Mouse (Mus musculus) kidney, embryonic 14.5 days (tissue): Measurements from ENCODE around the gene Ptgdr2. TPM values are rescaled to one million over a fixed set of nuclear protein-coding genes. Genes with fewer than 3 reads are reported as not detected.
A peak's percentile ranks its signal among the peaks of the same experiment; 100 is the strongest.

Source experiments
- ATAC-seq: fragments of 200-750 bp; cut with Nextera tagmentation; 2 replicates; pipeline ENCODE4 v1.8.0; 2017; ENCODE audit warnings: moderate number of reproducible peaks, mild to moderate bottlenecking, moderate TSS enrichment, moderate library complexity; ENCODE audit not compliant: low FRiP score, low TSS enrichment
- H3K27ac ChIP-seq: fragments of 300-500 bp; sonication (generic); 2 replicates; pipeline ENCODE4 v1.5.1; 2014; ENCODE audit warnings: low read depth, mild to moderate bottlenecking, low read length, moderate library complexity, mixed read lengths
- H3K27me3 ChIP-seq: fragments of 300-500 bp; sonication (generic); 2 replicates; pipeline ENCODE4 v1.6.1; 2014; ENCODE audit warnings: mild to moderate bottlenecking, low read length; ENCODE audit not compliant: control insufficient read depth, insufficient read depth
- H3K36me3 ChIP-seq: fragments of 300-500 bp; sonication (generic); 2 replicates; pipeline ENCODE4 v1.6.1; 2014; ENCODE audit warnings: low read length, mixed read lengths; ENCODE audit not compliant: control insufficient read depth, insufficient read depth
- H3K4me1 ChIP-seq: fragments of 300-500 bp; sonication (generic); 2 replicates; pipeline ENCODE4 v1.6.1; 2014; ENCODE audit warnings: low read length, mixed read lengths; ENCODE audit not compliant: control insufficient read depth, insufficient read depth
- H3K4me2 ChIP-seq: fragments of 300-500 bp; sonication (generic); replicated peaks from 2 replicates; pipeline ENCODE4 v1.6.1; 2014; ENCODE audit warnings: low read depth, mild to moderate bottlenecking, low read length
- H3K4me3 ChIP-seq: fragments of 300-500 bp; sonication (generic); 2 replicates; pipeline ENCODE4 v1.5.1; 2014; ENCODE audit warnings: mild to moderate bottlenecking, low read length
- H3K9ac ChIP-seq: fragments of 300-500 bp; sonication (generic); 2 replicates; pipeline ENCODE4 v1.6.1; 2014; ENCODE audit warnings: low read depth, mild to moderate bottlenecking, low read length, moderate library complexity
- H3K9me3 ChIP-seq: fragments of 300-500 bp; sonication (generic); 2 replicates; pipeline ENCODE4 v1.6.1; 2016; ENCODE audit warnings: low read length; ENCODE audit not compliant: control insufficient read depth
- WGBS: fragments of 180-500 bp; shearing (Covaris S2); extraction: QIAGEN DNeasy Blood & Tissue Kit; methylation state at CpG from one replicate; pipeline ENCODE4 v1.1.7; 2014; 5-methylcytosine and 5-hydroxymethylcytosine counted together
- polyA plus RNA-seq: library from polyadenylated mRNA; unstranded; fragments of >200 nt; fragmentation: Nextera tagmentation; extraction: Ambion mirVana; gene quantifications from 2 replicates; pipeline ENCODE4 v1.2.1, GENCODE M21; 2014

Gene Ptgdr2
- polyA plus RNA-seq, 1 experiment from 2014 or later = not detected

DNA sequence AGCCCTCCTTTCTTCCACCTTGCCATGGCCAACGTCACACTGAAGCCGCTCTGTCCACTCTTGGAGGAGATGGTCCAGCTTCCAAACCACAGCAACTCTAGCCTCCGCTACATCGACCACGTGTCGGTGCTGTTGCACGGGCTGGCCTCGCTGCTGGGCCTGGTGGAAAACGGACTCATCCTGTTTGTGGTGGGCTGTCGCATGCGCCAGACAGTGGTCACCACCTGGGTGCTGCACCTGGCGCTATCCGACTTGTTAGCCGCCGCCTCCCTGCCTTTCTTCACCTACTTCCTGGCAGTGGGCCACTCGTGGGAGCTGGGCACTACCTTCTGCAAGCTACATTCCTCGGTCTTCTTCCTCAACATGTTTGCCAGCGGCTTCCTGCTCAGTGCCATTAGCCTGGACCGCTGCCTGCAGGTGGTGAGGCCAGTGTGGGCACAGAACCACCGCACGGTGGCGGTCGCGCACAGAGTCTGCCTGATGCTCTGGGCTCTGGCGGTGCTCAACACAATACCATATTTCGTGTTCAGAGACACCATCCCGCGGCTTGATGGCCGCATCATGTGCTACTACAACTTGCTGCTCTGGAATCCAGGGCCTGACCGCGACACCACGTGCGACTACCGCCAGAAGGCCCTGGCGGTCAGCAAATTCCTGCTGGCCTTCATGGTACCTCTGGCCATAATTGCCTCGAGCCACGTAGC, 3.3 kb downstream of the Ptgdr2 start:
- H3K4me3 ChIP-seq = peak overlapping the region; percentile 32
- peaks cover 36% of the 10 kb centered on the region for H3K36me3 ChIP-seq
- 0 out of 2 replicates have a peak, but pooled peaks cover 3% of the 10 kb centered on the region for H3K4me1 ChIP-seq
- H3K4me2 ChIP-seq = peak overlapping the region; percentile 65
- H3K9ac ChIP-seq = peak overlapping the region; percentile 54
- H3K9me3 ChIP-seq = no peaks in the 10 kb centered on the region
- 17% methylated on average over 37 of the region's 37 CpGs for WGBS
- peak; percentile 91 for ATAC-seq
- no peak overlapping the region for H3K27ac ChIP-seq
- no peaks in the 10 kb centered on the region for H3K27me3 ChIP-seq

DNA sequence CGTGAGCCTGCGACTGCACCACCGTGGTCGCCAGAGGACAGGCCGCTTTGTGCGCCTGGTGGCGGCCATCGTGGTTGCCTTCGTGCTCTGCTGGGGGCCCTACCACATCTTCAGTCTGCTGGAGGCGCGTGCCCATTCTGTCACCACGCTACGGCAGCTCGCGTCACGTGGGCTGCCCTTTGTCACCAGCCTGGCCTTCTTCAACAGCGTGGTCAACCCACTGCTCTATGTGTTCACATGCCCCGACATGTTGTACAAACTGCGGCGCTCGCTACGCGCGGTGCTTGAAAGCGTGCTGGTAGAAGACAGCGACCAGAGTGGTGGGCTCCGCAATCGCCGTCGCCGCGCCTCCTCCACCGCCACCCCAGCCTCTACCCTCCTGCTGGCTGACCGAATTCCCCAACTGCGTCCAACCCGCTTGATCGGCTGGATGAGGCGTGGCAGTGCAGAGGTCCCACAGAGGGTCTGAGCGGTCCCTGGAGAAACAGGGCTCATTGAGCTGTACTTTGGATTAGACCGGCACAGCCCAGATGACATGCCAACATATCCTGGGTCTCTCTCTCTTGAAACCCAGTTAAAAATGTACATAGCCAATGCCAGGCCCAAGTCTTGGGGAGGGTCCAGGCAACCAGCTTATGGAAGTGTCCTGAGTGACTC, 4.0 kb downstream of the Ptgdr2 start:
- Histone ChIP-seq H3K9me3 (no peaks in the 10 kb centered on the region), H3K27ac (no peak overlapping the region), H3K36me3 (peaks cover 39% of the 10 kb centered on the region), H3K4me2 (peak overlapping the region; percentile 65), H3K27me3 (no peaks in the 10 kb centered on the region), H3K4me3 (peak overlapping the region; percentile 32), H3K9ac (peak overlapping the region; percentile 54), H3K4me1 (0 out of 2 replicates have a peak, but pooled peaks cover 3% of the 10 kb centered on the region)
- ATAC-seq = peak; percentile 74
- WGBS = 2% methylated on average over 40 of the region's 40 CpGs

DNA sequence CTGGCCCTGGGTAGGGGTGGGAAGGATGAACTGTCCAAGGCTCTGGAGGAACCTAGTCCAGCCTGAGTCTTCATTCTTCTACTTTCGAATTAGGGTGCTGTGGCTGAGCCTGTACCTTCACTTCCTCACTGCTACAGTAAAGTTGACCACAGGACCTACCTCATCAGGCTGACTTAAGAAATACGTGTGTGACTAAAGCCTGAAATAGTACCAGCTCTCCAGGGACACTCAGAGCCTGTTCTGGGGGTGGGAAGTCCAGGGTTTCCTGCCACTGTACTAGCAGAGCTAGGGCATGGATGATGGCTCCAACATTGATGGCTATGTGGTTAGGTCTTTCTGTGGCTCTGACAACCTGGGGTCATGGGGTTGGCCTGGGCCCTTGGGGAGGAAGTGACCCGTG, 7.0 kb downstream of the Ptgdr2 start:
- 85% methylated on average over 3 of the region's 3 CpGs for WGBS
- no peaks in the 10 kb centered on the region for H3K27me3 ChIP-seq
- peaks cover 39% of the 10 kb centered on the region for H3K36me3 ChIP-seq
- no peak for ATAC-seq
- H3K9ac ChIP-seq = no peak overlapping the region
- no peak overlapping the region for H3K27ac ChIP-seq
- H3K4me3 ChIP-seq = no peak overlapping the region
- H3K9me3 ChIP-seq = no peaks in the 10 kb centered on the region
- no peak overlapping the region for H3K4me2 ChIP-seq
- H3K4me1 ChIP-seq = peaks cover 20% of the 10 kb centered on the region

DNA sequence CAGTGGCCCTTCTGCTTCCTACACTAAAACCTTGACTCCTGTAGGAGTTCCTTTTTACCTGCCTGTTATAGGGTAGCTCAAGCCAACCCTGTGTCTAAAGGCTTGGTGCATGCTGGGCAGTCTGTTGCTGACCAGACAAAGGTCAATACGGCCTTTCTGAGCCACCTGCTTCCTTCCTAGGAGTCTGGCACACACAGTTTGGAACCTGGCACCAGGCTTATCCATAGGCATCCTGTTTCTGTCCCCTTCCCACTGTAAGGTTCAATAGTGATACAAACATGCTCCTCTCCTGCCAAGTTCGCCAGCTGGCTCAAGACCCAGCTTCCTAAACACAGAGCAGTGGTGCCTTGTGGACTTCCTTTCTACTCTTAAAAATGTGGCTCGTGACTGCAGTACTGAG, 9.5 kb downstream of the Ptgdr2 start:
- Histone ChIP-seq H3K9me3 (no peaks in the 10 kb centered on the region), H3K4me3 (peak overlapping the region; percentile 86; the same call in 1 of the 2 replicates), H3K27me3 (no peaks in the 10 kb centered on the region), H3K9ac (no peak overlapping the region), H3K27ac (no peak overlapping the region), H3K4me2 (peak overlapping the region; percentile 99; the same call in 1 of the 2 replicates), H3K36me3 (peaks cover 39% of the 10 kb centered on the region), H3K4me1 (peaks cover 18% of the 10 kb centered on the region)
- WGBS = 88% methylated on average over 3 of the region's 3 CpGs
- no peak for ATAC-seq

DNA sequence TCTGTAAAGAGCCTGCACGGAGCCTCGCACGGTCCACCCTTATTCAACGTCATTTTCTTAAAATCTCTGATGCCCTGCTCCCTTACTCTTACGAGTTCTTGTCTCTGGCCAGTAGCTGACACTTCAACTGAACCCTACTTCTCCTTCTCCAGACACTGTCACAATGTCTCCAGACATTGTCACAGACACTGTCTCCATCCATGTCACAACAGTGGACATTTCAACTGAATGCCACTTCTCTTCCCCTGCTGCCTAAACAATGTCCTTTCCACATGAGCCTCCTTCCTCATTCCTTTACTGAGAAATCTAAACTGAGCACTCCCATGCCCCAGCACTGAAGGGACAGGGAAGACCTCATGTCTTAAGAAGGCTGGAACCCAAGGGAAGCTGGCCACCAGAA, 10.3 kb downstream of the Ptgdr2 start:
- H3K27ac ChIP-seq = no peak overlapping the region
- H3K9me3 ChIP-seq = no peaks in the 10 kb centered on the region
- peaks cover 23% of the 10 kb centered on the region for H3K4me1 ChIP-seq
- H3K27me3 ChIP-seq = no peaks in the 10 kb centered on the region
- peak overlapping the region; percentile 86 for H3K4me3 ChIP-seq
- peaks cover 33% of the 10 kb centered on the region for H3K36me3 ChIP-seq
- peak overlapping the region; percentile 88 for H3K9ac ChIP-seq
- ATAC-seq = no peak
- H3K4me2 ChIP-seq = peak overlapping the region; percentile 99
- 84% methylated on average over 5 of the region's 5 CpGs for WGBS

DNA sequence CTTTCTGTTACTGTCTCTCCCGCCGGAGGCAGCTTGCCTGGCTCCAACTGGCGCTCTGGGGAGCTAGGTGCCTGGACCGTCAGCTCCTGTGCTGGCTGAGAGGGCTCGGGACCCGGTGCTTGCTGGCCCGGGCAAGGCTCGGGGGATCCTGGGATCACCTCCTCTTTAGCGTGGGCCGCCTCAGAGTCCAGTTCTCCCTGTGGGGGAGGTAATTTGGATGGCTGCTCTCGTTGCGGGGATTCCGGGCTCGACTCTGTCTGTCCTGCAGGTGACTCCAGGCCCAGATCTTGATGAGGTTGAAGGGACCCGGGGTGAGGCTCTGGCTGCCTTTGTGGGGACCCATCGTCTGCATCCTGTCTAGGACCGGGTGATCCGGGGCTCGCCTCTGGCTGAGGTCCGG, 11.5 kb downstream of the Ptgdr2 start:
- Histone ChIP-seq H3K27ac (no peak overlapping the region), H3K27me3 (no peaks in the 10 kb centered on the region), H3K36me3 (peaks cover 21% of the 10 kb centered on the region), H3K4me1 (peaks cover 25% of the 10 kb centered on the region), H3K4me3 (peak overlapping the region; percentile 86), H3K4me2 (peak overlapping the region; percentile 99), H3K9me3 (no peaks in the 10 kb centered on the region), H3K9ac (peak overlapping the region; percentile 88)
- WGBS = under 1% methylated on average over 20 of the region's 20 CpGs
- no peak for ATAC-seq

DNA sequence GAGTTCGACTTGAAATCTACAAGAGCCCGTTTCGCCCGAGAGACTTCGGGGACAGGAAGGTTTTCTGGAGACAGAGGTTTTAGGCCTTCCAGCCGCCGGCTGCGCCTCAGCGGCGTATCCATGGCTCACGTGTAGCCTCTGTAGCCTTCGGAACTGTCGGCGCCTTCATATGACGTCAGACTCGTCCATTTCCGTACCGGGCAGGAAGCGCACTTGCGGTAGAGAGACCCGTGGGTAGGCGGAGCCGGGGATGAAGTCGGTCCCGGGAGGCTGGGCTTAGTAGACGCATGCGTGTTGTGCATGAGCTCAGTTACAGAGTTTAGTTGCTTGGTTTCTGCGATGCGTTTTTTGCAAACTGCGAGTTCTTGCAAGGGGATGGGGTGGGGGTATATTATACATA, 12.2 kb downstream of the Ptgdr2 start, which contains the start of gene Ccdc86:
Gene Ccdc86 (minus strand): TSS at position 155 of the 400 bp plus-strand sequence.
- Histone ChIP-seq H3K9me3 (no peaks in the 10 kb centered on the region), H3K27ac (0 out of 2 replicates have a peak within 1 kb of the TSS, but pooled peaks have one; percentile 12), H3K4me3 (peak within 1 kb of the TSS; percentile 86), H3K27me3 (no peaks in the 10 kb centered on the region), H3K4me2 (peak within 1 kb of the TSS; percentile 99), H3K9ac (peak within 1 kb of the TSS; percentile 88), H3K4me1 (peaks cover 25% of the 10 kb centered on the region), H3K36me3 (peaks cover 14% of the 10 kb centered on the region)
- peak; percentile 97 for ATAC-seq
- WGBS = under 1% methylated on average over 30 of the region's 30 CpGs

DNA sequence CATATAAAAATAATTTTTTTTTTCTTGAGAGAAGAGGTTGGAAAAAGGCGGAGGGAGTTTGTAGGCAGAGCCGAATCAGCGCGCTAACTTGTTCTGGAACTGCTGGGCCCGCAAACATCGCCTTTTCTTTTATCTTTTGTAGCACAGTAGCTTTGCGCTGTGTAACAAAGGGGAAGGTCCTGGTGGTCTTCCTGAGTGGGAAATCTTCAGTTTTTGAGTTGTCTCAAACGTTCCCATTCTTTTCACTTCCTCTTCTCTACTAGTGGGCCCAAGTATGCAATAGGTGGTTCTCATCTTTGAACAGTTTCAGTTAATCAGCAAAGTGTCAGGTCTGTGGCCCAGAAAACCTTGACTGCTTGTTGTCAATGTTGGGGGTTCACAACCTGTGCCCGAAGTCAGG, 12.6 kb downstream of the Ptgdr2 start:
- no peaks in the 10 kb centered on the region for H3K9me3 ChIP-seq
- ATAC-seq = no peak
- peaks cover 25% of the 10 kb centered on the region for H3K4me1 ChIP-seq
- no peaks in the 10 kb centered on the region for H3K27me3 ChIP-seq
- H3K4me2 ChIP-seq = peak overlapping the region; percentile 35
- 0 out of 2 replicates have a peak overlapping the region, but pooled peaks have one; percentile 12 for H3K27ac ChIP-seq
- peaks cover 9% of the 10 kb centered on the region; the same call in 1 of the 2 replicates for H3K36me3 ChIP-seq
- peak overlapping the region; percentile 86 for H3K4me3 ChIP-seq
- peak overlapping the region; percentile 88 for H3K9ac ChIP-seq
- WGBS = 37% methylated on average over 9 of the region's 9 CpGs
